Mouse (Mus musculus) kidney, postnatal 10 days (tissue): ENCODE results near the gene Ndufv1.
A peak's percentile ranks its signal among the peaks of the same experiment; 100 is the strongest.
"Not testable (repeated sequence)": the region's sequence is repeated elsewhere in the genome, so short reads cannot be mapped to it uniquely, and the experiment has no call there.

Experiments
- DNase-seq: peaks from one replicate; pipeline ENCODE4 v3.0.0; 2021; ENCODE audit warnings: mixed read lengths

Ndufv1 gene

GRCm38 (mm10) chr19:4041500-4041899 lies 28.9 kb upstream of the Ndufv1 start:
- not testable (repeated sequence) for DNase-seq

GRCm38 (mm10) chr19:4040941-4041340 lies 28.3 kb upstream of the Ndufv1 start:
- DNase-seq: not testable (repeated sequence)

- DNase-seq: peak; percentile 92
Observed at GRCm38 (mm10) chr19:4037788-4038232, 25.2 kb upstream of the Ndufv1 start, which contains the start of gene Gstp1. Gene Gstp1, minus strand, starts transcription at chr19:4037985.

GRCm38 (mm10) chr19:4037154-4037787 lies 24.7 kb upstream of the Ndufv1 start:
- DNase-seq: not testable (repeated sequence)

DNA sequence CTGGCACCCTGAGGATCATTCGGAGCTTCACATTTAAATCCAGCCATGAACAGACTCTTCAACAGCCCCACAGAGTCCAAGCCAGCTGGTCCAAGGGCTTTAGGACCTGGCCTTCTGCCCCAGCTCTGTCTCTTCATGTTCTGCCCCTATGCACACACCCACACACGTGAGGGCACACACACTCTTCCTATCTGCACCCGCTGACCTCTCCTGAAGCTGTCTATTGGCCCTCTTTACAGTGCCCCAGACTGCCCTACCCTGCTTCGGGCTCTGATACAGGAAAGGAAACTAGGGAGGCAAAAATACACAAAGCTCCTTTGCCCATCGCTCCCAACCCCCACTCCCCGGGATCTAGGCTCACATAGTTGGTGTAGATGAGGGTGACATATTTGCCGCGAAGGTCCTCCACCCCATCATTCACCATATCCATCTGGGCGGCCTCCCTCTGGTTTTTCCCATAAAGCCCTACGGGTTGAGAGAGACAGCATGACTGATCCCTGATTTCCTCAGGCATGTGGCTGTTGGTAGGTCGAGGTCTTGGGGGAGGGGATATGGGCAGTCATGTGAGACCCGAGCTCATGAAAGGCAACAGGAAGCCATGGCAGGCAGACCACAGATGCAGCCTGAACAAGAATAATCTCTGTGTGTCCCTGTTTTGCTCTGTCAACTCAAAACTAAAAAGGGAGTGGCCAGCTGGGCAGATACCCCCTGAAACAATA lies 23.9 kb upstream of the Ndufv1 start:
- DNase-seq: no peak

DNA sequence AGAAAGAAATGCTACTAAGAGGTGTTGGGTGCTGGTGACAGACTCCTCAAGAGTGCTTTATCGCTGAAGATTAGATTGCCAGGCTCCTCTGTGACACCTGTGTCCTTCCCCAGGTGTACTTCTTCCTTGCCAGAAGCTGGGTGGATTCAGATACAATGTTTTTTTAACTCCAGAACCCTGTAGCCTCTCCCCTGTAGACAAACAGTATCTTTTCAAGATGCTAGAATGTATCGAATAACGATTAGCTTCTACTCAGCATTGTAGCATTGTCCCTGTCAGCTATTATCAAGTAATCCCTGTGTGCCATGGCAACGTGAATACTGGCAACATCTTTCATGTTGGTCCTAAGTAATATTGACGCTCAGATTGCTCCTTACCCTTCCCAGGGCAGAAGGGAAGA lies 21.1 kb upstream of the Ndufv1 start:
- no peak for DNase-seq

- peak; percentile 43 for DNase-seq
Observed at GRCm38 (mm10) chr19:4033298-4033697, 20.7 kb upstream of the Ndufv1 start.

GRCm38 (mm10) chr19:4032668-4033067 lies 20.1 kb upstream of the Ndufv1 start:
- no peak for DNase-seq

GRCm38 (mm10) chr19:4027576-4027975 lies 15.0 kb upstream of the Ndufv1 start:
- DNase-seq: no peak

DNA sequence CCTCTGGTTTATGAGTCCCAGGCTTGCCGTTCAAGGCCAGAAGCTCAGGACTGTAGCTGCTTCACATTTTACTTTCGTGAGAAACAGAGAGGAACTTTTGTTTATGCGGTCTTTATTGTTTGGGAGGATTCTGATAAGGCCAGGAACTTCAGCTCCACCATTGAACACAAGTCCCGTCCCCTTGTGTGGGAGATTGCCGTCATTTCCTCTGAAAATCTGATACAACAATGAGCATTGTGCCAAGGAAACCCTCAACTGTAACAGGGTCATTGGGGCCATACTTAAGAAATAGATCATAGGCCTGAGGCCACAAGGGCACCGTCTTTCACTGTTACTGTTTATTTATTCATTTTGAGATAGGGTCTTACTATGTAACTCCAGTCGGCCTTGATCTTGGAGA lies 10.6 kb upstream of the Ndufv1 start:
- no peak for DNase-seq

DNA sequence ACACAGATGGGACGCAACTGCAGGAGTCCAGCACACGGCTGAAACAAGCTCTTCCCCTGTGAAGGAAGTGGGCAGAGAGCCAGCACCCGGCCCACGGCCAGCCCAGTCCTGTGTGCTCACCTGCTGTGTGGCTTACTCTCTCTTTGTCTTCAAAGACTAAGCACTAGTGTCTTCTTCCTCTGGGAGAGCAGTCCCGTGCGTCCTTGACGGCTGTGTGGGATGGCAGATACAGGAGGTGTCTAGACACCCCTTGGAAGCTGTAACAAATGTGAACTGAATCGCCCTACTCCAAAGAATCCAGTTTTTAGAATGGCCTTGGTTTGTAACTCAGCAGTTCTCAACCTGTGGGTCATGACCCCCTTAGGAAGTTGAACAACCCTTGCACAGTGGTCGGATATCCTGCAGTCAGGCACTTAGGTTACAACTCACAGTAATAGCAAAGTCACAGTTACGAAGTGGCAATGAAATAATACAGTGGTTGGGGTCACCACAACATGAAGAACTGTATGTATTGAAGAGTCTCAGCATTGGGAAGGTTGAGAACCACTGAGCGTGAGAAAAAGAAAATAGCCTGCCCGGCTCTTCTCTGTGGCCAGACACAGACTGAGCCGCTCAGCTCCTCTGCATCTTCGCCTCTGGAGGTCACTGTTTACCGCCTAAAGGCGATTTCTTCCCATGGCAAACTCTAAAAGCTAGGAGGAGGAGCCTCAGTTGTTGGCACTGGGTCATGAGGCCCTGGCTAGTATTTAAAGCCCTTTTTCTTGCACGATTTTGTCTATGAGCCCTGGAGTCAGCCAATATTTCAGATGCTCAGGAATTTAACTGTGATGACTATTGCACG lies 6.4 kb upstream of the Ndufv1 start:
- peak; percentile 89 for DNase-seq

DNA sequence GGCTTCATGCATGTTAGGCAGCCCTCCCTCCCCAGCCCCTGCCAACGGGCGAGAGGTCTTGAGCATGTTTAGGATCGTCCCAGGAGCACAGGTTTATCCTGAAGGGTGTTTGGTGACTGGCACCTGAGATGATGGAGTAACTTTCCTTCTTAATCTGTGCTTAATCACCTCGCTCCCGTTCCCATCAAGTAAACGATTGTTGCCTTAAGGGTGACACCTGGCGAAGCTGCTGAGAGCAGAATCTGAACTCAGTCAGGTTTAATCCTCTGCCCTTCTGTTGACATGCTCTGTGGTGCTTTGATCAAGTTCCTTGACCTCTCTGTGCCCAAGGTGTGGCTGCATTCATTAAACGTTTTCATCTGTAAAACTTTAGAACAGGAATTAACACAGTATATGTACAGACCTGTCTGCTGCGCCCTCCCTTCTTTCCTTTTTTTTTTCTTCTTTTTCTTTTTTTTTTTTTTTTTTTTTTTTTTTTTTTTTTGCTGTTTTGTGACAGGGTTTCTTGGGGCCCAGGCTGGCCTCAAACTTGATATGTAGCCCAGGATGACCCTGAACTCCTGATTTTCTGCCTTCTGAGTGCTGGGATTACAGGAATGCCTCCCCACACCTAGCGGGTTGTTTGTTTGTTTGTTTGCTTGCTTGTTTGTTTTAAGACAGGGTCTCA lies 5.4 kb upstream of the Ndufv1 start:
- DNase-seq: no peak

DNA sequence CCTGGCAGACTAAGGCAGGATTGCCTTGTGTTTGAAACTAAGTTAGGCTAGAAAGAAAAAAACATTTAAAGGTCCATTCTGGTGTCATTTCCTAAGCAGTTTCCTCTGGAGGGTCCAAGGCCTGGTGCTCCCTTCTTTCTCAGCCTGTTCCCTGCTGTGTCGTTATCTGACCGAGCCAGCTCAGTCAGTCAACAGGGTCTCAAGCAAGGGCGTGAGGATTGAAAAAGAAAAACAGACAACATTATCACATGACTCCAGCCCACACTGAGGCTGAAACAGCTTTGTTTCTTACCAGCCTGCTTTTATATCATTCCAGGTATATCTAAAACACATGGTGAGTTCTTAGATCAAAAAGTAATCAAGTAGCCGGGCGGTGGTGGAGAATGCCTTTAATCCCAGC lies 3.0 kb upstream of the Ndufv1 start:
- DNase-seq: no peak

GRCm38 (mm10) chr19:4014802-4015201 lies 2.2 kb upstream of the Ndufv1 start:
- no peak for DNase-seq

DNA sequence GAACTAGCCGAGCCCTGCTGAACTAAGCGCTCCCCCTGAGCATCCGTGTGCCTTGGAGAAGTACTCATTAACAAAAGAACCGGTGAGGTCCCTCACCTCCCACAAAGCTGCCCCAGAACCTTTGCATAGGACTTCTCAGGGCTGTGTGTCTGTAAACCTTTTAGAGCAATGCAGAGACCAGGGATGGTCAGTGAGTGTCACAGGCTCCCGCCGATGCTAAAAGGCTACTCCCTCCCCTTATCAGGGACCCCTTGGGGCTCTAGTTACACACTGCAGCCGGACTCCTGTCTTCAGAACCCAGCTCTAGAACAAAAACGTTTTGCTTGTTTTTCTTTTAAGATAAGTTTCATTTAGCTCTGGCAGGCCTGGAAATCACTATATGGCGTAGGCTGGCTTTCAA lies 460 bp upstream of the Ndufv1 start:
- no peak for DNase-seq

GRCm38 (mm10) chr19:4011086-4011485 lies 1.5 kb downstream of the Ndufv1 start:
- no peak for DNase-seq

DNA sequence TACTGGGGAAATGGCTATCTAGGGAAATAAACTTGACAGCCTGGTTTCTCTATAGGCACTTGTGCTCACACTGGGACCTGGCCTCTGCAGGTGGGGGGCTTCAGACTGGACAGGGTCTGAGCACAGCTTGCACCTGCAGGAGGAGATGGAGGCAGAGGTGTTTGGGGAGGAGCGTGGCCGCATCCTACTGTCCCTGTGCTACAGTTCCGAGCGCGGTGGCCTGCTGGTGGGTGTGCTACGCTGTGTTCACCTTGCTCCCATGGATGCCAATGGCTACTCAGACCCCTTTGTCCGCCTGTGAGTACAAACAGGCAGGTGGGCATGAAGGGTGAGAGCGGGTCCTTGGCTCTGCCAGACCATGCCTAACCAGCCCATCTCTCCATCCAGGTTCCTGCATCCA lies 6.6 kb downstream of the Ndufv1 start:
- no peak for DNase-seq

DNA sequence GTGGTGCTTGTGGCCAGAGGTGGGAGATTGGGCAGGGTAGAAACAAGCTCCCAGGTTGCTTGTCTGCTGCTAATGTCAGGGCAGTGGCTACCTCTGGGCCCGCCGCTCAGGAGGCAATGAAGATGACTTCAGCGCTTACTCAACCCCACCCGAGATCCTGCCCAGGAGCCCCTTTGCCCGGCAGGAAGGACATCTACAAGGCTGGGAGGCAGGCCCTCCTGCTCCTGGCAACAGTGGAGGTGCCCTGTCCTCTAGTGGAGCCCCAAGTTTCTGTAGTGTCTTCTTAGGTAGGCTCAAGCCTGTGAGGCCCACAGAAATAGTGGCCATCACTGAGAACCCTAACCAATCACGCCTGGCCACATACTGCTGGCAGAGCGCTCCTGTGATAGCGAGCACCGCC lies 7.5 kb downstream of the Ndufv1 start:
- DNase-seq: no peak

GRCm38 (mm10) chr19:4004331-4004730 lies 8.3 kb downstream of the Ndufv1 start:
- no peak for DNase-seq

DNA sequence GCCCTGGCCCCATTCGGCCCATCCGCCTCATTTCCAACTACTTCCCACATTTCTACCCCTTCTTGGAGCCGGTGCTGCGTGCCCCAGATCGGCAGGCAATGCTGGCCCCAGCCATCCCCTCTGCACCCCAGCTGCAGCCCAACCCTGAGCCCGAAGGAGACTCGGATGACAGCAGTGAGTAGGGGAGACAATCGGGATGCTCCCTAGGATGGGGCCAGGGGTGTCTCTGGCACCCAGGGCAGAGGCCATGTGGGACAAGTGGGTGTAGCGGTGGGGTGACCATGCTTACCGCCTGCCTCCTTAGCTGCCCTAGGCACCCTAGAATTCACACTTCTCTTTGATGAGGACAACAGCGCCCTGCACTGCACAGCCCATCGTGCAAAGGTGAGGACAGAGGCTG lies 9.0 kb downstream of the Ndufv1 start:
- no peak for DNase-seq

DNA sequence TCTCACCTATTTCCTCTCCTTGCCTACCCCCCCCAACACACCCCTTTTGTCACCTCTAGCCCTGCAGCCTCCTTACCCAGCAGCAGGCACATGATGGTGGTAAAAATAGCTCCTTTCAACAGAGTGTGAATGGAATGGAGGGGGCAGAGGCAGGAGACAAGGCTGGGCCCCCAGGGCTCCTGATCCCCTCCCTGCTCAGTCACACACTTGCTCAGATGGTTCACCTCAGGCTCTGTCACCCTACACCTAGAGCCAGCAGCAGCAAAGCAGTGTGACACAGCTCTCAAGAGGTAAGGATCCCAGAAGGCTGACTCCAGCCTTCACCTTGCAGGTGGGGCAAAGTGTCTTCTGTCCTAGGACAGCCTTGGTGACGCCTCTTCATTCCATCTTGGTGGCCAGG lies 9.5 kb downstream of the Ndufv1 start, which contains the start of gene Doc2g:
Gene Doc2g, plus strand, starts transcription at position 202 of the 400 bp plus-strand sequence.
- DNase-seq: no peak

DNA sequence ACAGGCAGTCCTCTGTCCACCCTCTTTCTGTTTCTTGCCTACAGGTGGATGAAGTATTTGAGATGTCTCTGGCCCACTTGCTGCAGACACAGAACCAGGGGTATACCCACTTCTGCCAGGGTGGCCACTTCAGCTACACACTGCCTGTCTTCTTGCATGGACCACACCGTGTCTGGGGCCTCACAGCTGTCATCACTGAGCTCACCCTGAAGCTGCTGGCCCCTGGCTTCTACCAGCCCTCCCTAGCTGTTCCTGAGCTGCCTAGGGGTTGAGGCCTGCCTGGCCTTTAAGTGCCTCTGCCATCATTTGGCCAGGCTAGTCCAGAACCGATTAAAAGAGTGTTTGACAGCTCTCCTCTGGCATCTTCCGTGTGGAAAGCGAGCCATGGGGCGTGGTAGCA lies 10.9 kb downstream of the Ndufv1 start:
- DNase-seq: no peak

DNA sequence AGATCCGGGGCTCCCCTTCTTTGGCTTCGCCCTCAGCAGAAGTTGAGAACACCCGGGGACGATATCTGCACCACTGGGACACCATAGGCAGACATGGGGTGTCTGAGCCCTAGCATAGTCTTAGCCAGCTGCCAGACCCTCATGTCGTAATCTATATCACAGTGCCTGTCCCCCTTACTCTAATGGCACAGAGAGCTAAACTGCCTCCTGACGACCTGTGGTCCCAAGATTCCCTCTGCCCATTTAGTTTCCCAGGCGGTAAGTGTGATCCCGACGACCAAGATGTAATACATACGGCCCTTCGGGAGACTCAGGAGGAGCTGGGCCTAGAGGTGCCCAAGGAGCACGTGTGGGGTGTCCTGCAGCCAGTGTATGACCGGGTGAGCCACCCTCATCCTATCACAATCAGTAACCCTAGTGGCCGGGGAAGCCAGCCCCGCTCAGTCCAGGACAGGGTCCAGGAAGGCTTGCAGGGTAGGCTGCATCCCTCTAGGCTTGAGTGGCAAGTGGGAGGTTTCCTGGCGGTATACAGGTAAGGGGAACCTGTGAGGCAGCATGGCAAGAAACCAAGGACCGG lies 11.6 kb downstream of the Ndufv1 start:
- DNase-seq: no peak
